Mouse (Mus musculus): ENCODE data around the gene Acap3. TPM values are rescaled to one million over a fixed set of nuclear protein-coding genes. Genes with fewer than 3 reads are reported as not detected.

The Acap3 gene
- polyA plus RNA-seq, 1 experiment: 31.0 TPM

- Histone ChIP-seq H3ac (ENCODE audit: control insufficient read depth, insufficient read length, low read depth) (no peak overlapping the region), H3K27me3 (ENCODE audit: control insufficient read depth, insufficient read depth, insufficient read length) (no peaks in the 10 kb centered on the region), H3K79me3 (ENCODE audit: low read depth) (no peaks in the 10 kb centered on the region), H3K4me3 (ENCODE audit: insufficient read depth, poor library complexity, severe bottlenecking) (no peak overlapping the region), H3K36me3 (ENCODE audit: control insufficient read depth, insufficient read depth) (peaks cover 27% of the 10 kb centered on the region), H3K79me2 (ENCODE audit: control insufficient read depth, insufficient read depth) (no peaks in the 10 kb centered on the region)
- TF ChIP-seq CEBPB (IDR thresholded peaks at IDR 0.05; ENCODE audit: low read depth) (no peak), MYOD1 (IDR thresholded peaks at IDR 0.05; ENCODE audit: control insufficient read depth, insufficient read length, low read depth) (no peak), FOSL1 (IDR thresholded peaks at IDR 0.05; ENCODE audit: insufficient read depth, low read length, poor library complexity, severe bottlenecking) (no peak), USF1 (IDR thresholded peaks at IDR 0.05; ENCODE audit: low read depth) (no peak), MYOG (IDR thresholded peaks at IDR 0.05; ENCODE audit: control insufficient read depth, extremely low read depth, insufficient read length) (no peak), CTCF (IDR thresholded peaks at IDR 0.05; ENCODE audit: control insufficient read depth, insufficient read depth, insufficient read length) (no peak), MAX (IDR thresholded peaks at IDR 0.05) (no peak)
Observed at GRCm38 (mm10) chr4:155904318-155905102, 12.9 kb downstream of the Acap3 start.

- no peak for TF ChIP-seq CEBPB (IDR thresholded peaks at IDR 0.05; ENCODE audit: low read depth)
- TF ChIP-seq MYOG (IDR thresholded peaks at IDR 0.05; ENCODE audit: control insufficient read depth, extremely low read depth, insufficient read length): no peak
- no peak for TF ChIP-seq FOSL1 (IDR thresholded peaks at IDR 0.05; ENCODE audit: insufficient read depth, low read length, poor library complexity, severe bottlenecking)
- no peak for TF ChIP-seq CTCF (IDR thresholded peaks at IDR 0.05; ENCODE audit: control insufficient read depth, insufficient read depth, insufficient read length)
- TF ChIP-seq USF1 (IDR thresholded peaks at IDR 0.05; ENCODE audit: low read depth): no peak
- TF ChIP-seq MYOD1 (IDR thresholded peaks at IDR 0.05; ENCODE audit: control insufficient read depth, insufficient read length, low read depth): no peak
- no peak for TF ChIP-seq MAX (IDR thresholded peaks at IDR 0.05)
- H3K4me3 ChIP-seq (ENCODE audit: insufficient read depth, poor library complexity, severe bottlenecking): no peak overlapping the region
- peaks cover 22% of the 10 kb centered on the region for H3K36me3 ChIP-seq (ENCODE audit: control insufficient read depth, insufficient read depth)
- H3K27me3 ChIP-seq (ENCODE audit: control insufficient read depth, insufficient read depth, insufficient read length): no peaks in the 10 kb centered on the region
- no peaks in the 10 kb centered on the region for H3K79me2 ChIP-seq (ENCODE audit: control insufficient read depth, insufficient read depth)
- no peak overlapping the region for H3ac ChIP-seq (ENCODE audit: control insufficient read depth, insufficient read length, low read depth)
- no peaks in the 10 kb centered on the region for H3K79me3 ChIP-seq (ENCODE audit: low read depth)
Observed at GRCm38 (mm10) chr4:155905634-155906033, 14.0 kb downstream of the Acap3 start.

DNA sequence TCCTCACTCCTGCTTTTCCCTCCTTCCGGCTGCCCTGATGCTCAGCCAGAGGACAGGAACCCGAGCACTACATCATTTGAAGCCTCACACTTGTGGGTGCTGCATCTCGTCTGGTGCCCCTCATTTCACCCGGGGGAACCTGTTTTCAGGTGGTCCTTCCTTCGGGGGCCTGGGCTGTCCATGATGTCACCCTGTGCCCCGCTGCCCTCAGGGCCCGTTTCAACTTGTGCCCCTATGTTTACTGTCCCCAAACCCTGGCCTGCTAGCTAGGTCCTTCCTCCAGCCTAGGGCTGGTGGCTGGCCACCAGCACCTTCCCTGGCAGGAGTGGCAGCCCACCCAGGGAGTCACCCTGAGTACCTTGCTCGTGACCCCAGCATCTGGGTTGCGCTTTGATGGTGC is 14.5 kb downstream of the Acap3 start:
- H3K27me3 ChIP-seq (ENCODE audit: control insufficient read depth, insufficient read depth, insufficient read length): no peaks in the 10 kb centered on the region
- H3K79me2 ChIP-seq (ENCODE audit: control insufficient read depth, insufficient read depth): no peaks in the 10 kb centered on the region
- H3K79me3 ChIP-seq (ENCODE audit: low read depth): no peaks in the 10 kb centered on the region
- TF ChIP-seq FOSL1 (IDR thresholded peaks at IDR 0.05; ENCODE audit: insufficient read depth, low read length, poor library complexity, severe bottlenecking): no peak
- TF ChIP-seq MYOD1 (IDR thresholded peaks at IDR 0.05; ENCODE audit: control insufficient read depth, insufficient read length, low read depth): no peak
- no peak for TF ChIP-seq CEBPB (IDR thresholded peaks at IDR 0.05; ENCODE audit: low read depth)
- no peak for TF ChIP-seq USF1 (IDR thresholded peaks at IDR 0.05; ENCODE audit: low read depth)
- TF ChIP-seq MAX (IDR thresholded peaks at IDR 0.05): no peak
- TF ChIP-seq CTCF (IDR thresholded peaks at IDR 0.05; ENCODE audit: control insufficient read depth, insufficient read depth, insufficient read length): no peak
- TF ChIP-seq MYOG (IDR thresholded peaks at IDR 0.05; ENCODE audit: control insufficient read depth, extremely low read depth, insufficient read length): no peak
- no peak overlapping the region for H3K4me3 ChIP-seq (ENCODE audit: insufficient read depth, poor library complexity, severe bottlenecking)
- H3ac ChIP-seq (ENCODE audit: control insufficient read depth, insufficient read length, low read depth): no peak overlapping the region
- H3K36me3 ChIP-seq (ENCODE audit: control insufficient read depth, insufficient read depth): peaks cover 19% of the 10 kb centered on the region

DNA sequence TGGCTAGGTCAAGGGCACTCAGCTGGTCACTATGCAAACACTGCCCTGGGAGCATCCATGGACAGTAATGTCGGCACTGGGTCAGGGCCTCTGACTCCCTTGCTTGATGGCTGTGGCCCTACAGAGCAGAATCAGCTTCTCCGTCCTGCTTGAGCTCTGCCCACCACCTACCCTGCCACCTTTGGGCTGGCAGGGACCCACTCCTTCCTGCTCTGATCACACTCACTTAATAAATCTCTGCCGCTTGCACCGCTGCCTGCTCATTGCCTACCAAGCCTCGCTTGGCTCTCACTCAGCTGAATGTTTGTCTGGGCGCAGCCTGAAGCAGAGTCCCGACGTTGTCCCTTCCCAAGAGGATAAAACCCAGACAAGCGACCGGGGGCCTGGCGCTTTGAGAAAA is 15.4 kb downstream of the Acap3 start:
- Histone ChIP-seq H3K79me2 (ENCODE audit: control insufficient read depth, insufficient read depth) (no peaks in the 10 kb centered on the region), H3K4me3 (ENCODE audit: insufficient read depth, poor library complexity, severe bottlenecking) (no peak overlapping the region), H3K27me3 (ENCODE audit: control insufficient read depth, insufficient read depth, insufficient read length) (no peaks in the 10 kb centered on the region), H3ac (ENCODE audit: control insufficient read depth, insufficient read length, low read depth) (no peak overlapping the region), H3K79me3 (ENCODE audit: low read depth) (no peaks in the 10 kb centered on the region), H3K36me3 (ENCODE audit: control insufficient read depth, insufficient read depth) (peaks cover 11% of the 10 kb centered on the region)
- TF ChIP-seq CTCF (IDR thresholded peaks at IDR 0.05; ENCODE audit: control insufficient read depth, insufficient read depth, insufficient read length): no peak
- no peak for TF ChIP-seq MAX (IDR thresholded peaks at IDR 0.05)
- TF ChIP-seq CEBPB (IDR thresholded peaks at IDR 0.05; ENCODE audit: low read depth): no peak
- TF ChIP-seq MYOG (IDR thresholded peaks at IDR 0.05; ENCODE audit: control insufficient read depth, extremely low read depth, insufficient read length): no peak
- TF ChIP-seq USF1 (IDR thresholded peaks at IDR 0.05; ENCODE audit: low read depth): no peak
- no peak for TF ChIP-seq MYOD1 (IDR thresholded peaks at IDR 0.05; ENCODE audit: control insufficient read depth, insufficient read length, low read depth)
- no peak for TF ChIP-seq FOSL1 (IDR thresholded peaks at IDR 0.05; ENCODE audit: insufficient read depth, low read length, poor library complexity, severe bottlenecking)

GRCm38 (mm10) chr4:155908281-155908680 is 16.7 kb downstream of the Acap3 start:
- Histone ChIP-seq H3K4me3 (ENCODE audit: insufficient read depth, poor library complexity, severe bottlenecking) (no peak overlapping the region), H3K79me3 (ENCODE audit: low read depth) (no peaks in the 10 kb centered on the region), H3K27me3 (ENCODE audit: control insufficient read depth, insufficient read depth, insufficient read length) (no peaks in the 10 kb centered on the region), H3K79me2 (ENCODE audit: control insufficient read depth, insufficient read depth) (no peaks in the 10 kb centered on the region), H3K36me3 (ENCODE audit: control insufficient read depth, insufficient read depth) (no peaks in the 10 kb centered on the region), H3ac (ENCODE audit: control insufficient read depth, insufficient read length, low read depth) (no peak overlapping the region)
- TF ChIP-seq CTCF (IDR thresholded peaks at IDR 0.05; ENCODE audit: control insufficient read depth, insufficient read depth, insufficient read length): no peak
- TF ChIP-seq USF1 (IDR thresholded peaks at IDR 0.05; ENCODE audit: low read depth): no peak
- TF ChIP-seq CEBPB (IDR thresholded peaks at IDR 0.05; ENCODE audit: low read depth): no peak
- TF ChIP-seq MYOD1 (IDR thresholded peaks at IDR 0.05; ENCODE audit: control insufficient read depth, insufficient read length, low read depth): no peak
- no peak for TF ChIP-seq MYOG (IDR thresholded peaks at IDR 0.05; ENCODE audit: control insufficient read depth, extremely low read depth, insufficient read length)
- no peak for TF ChIP-seq FOSL1 (IDR thresholded peaks at IDR 0.05; ENCODE audit: insufficient read depth, low read length, poor library complexity, severe bottlenecking)
- TF ChIP-seq MAX (IDR thresholded peaks at IDR 0.05): no peak

Measured in C2C12 (cell line).